Mouse (Mus musculus) kidney, postnatal 0 days (tissue): ENCODE results near the gene Rassf3. TPM values are rescaled to one million over a fixed set of nuclear protein-coding genes. Genes with fewer than 3 reads are reported as not detected.
A peak's percentile ranks its signal among the peaks of the same experiment; 100 is the strongest.

Experiments
- ATAC-seq: fragments of 200-750 bp; cut with Nextera tagmentation; replicated peaks from 2 replicates; pipeline ENCODE4 v1.8.0; 2017; ENCODE audit warnings: low read depth, moderate number of reproducible peaks, moderate TSS enrichment, moderate library complexity; ENCODE audit not compliant: low FRiP score
- DNase-seq: peaks from one replicate; pipeline ENCODE4 v3.0.0-alpha.2; 2016; ENCODE audit warnings: low spot score
- H3K27ac ChIP-seq: fragments of 300-500 bp; sonication (generic); 2 replicates; pipeline ENCODE4 v1.5.1; 2014; ENCODE audit warnings: mild to moderate bottlenecking
- H3K27me3 ChIP-seq: fragments of 300-500 bp; sonication (generic); 2 replicates; pipeline ENCODE4 v1.6.1; 2014; ENCODE audit warnings: low read length, mixed read lengths; ENCODE audit not compliant: insufficient read depth
- H3K36me3 ChIP-seq: fragments of 300-500 bp; sonication (generic); 2 replicates; pipeline ENCODE4 v1.6.1; 2014; ENCODE audit warnings: low read length, mixed read lengths; ENCODE audit not compliant: insufficient read depth
- H3K4me1 ChIP-seq: fragments of 300-500 bp; sonication (generic); replicated peaks from 2 replicates; pipeline ENCODE4 v1.6.1; 2014; ENCODE audit warnings: antibody characterized with exemption, low read length, mixed read lengths; ENCODE audit not compliant: insufficient read depth
- H3K4me2 ChIP-seq: fragments of 300-500 bp; sonication (generic); 2 replicates; pipeline ENCODE4 v1.6.1; 2014; ENCODE audit warnings: mild to moderate bottlenecking, low read length, moderate library complexity, mixed read lengths
- H3K4me3 ChIP-seq: fragments of 300-500 bp; sonication (generic); replicated peaks from 2 replicates; pipeline ENCODE4 v1.5.1; 2014; ENCODE audit warnings: low read depth, low read length
- H3K9ac ChIP-seq: fragments of 300-500 bp; sonication (generic); 2 replicates; pipeline ENCODE4 v1.6.1; 2014; ENCODE audit warnings: low read depth, low read length
- H3K9me3 ChIP-seq: fragments of 300-500 bp; sonication (generic); replicated peaks from 2 replicates; pipeline ENCODE4 v1.6.1; 2016; ENCODE audit warnings: low read length, inconsistent platforms, mixed read lengths
- CTCF ChIP-seq: IDR thresholded peaks from 2 replicates; pipeline ENCODE4 v1.5.1; 2016; ENCODE audit warnings: antibody characterized with exemption, low read depth, mild to moderate bottlenecking, moderate library complexity
- WGBS: fragments of 180-500 bp; shearing (Covaris S2); extraction: QIAGEN DNeasy Blood & Tissue Kit; methylation state at CpG from one replicate; pipeline ENCODE4 v1.1.7; 2014; 5-methylcytosine and 5-hydroxymethylcytosine counted together
- polyA plus RNA-seq: library from polyadenylated mRNA; unstranded; fragments of >200 nt; fragmentation: Nextera tagmentation; extraction: Ambion mirVana; gene quantifications from 2 replicates; pipeline ENCODE4 v1.2.1, GENCODE M21; 2015

Rassf3 gene
- polyA plus RNA-seq, 1 experiment from 2014 or later, result 11.9 TPM

DNA sequence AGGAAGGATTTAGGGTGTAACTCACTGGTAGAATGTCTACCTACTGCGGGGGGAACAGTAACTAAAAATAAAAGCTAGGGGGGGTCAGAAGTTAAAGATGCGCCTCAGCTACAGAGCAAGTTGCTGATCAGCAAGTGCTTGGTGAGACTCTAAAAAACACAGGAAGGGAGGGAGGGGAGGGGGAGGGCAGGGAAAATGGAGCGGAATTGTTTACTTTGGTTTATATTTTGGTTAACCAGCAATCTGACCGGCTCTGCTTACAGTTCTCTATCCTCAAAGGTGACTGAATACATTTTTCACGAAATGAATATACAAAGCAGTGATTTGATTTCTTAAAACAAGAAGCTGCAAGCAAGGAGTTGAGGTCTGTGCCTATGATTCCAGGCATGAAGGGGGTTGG, 7.2 kb downstream of the Rassf3 start:
- no peak for TF ChIP-seq CTCF
- Histone ChIP-seq H3K4me3 (no peak overlapping the region), H3K4me1 (peaks cover 30% of the 10 kb centered on the region), H3K27ac (no peak overlapping the region), H3K27me3 (no peaks in the 10 kb centered on the region), H3K36me3 (no peaks in the 10 kb centered on the region), H3K9me3 (no peaks in the 10 kb centered on the region), H3K9ac (no peak overlapping the region), H3K4me2 (peak overlapping the region; percentile 13; the same call in 1 of the 2 replicates)
- 30% methylated on average over 5 of the region's 5 CpGs for WGBS
- ATAC-seq (no peak), DNase-seq (no peak)

DNA sequence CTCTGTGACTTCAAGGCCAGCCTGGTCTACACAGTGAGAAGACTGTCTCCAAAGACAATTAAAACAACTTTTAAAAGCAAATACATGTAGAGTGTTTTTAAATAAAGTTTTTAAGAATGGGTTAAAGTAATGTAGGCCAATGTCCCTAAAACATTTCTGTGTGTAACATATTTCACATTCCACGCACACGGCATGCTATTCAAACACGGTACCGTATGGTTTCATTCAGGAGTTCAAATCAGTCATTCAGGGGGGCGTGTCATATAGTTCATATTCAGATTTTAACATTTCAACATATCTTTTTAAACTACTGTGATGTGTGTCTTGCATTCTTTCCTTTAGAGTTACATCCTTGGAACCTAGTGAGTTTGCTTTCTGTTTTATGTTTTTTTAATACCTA, 7.9 kb downstream of the Rassf3 start:
- Histone ChIP-seq H3K4me1 (peaks cover 22% of the 10 kb centered on the region), H3K36me3 (no peaks in the 10 kb centered on the region), H3K9ac (no peak overlapping the region), H3K4me2 (no peak overlapping the region), H3K27ac (no peak overlapping the region), H3K27me3 (no peaks in the 10 kb centered on the region), H3K4me3 (no peak overlapping the region), H3K9me3 (no peaks in the 10 kb centered on the region)
- ATAC-seq, result no peak
- no peak for DNase-seq
- 78% methylated on average over 5 of the region's 5 CpGs for WGBS
- TF ChIP-seq CTCF, result no peak

GRCm38 (mm10) chr10:121467792-121468191, 8.4 kb downstream of the Rassf3 start:
- Histone ChIP-seq H3K9ac (no peak overlapping the region), H3K36me3 (0 out of 2 replicates have a peak, but pooled peaks cover under 1% of the 10 kb centered on the region), H3K4me1 (peaks cover 19% of the 10 kb centered on the region), H3K27ac (no peak overlapping the region), H3K4me2 (no peak overlapping the region), H3K9me3 (no peaks in the 10 kb centered on the region), H3K27me3 (no peaks in the 10 kb centered on the region), H3K4me3 (no peak overlapping the region)
- no peak for ATAC-seq
- TF ChIP-seq CTCF, result no peak
- WGBS, result 65% methylated on average over 8 of the region's 8 CpGs
- no peak for DNase-seq

GRCm38 (mm10) chr10:121467016-121467415, 9.1 kb downstream of the Rassf3 start:
- no peak for TF ChIP-seq CTCF
- H3K27me3 ChIP-seq, result no peaks in the 10 kb centered on the region
- 0 out of 2 replicates have a peak, but pooled peaks cover 6% of the 10 kb centered on the region for H3K36me3 ChIP-seq
- H3K4me2 ChIP-seq, result no peak overlapping the region
- H3K27ac ChIP-seq, result no peak overlapping the region
- WGBS, result 82% methylated on average over 13 of the region's 13 CpGs
- ATAC-seq, result no peak
- no peaks in the 10 kb centered on the region for H3K9me3 ChIP-seq
- peaks cover 27% of the 10 kb centered on the region for H3K4me1 ChIP-seq
- H3K4me3 ChIP-seq, result no peak overlapping the region
- DNase-seq, result no peak
- H3K9ac ChIP-seq, result no peak overlapping the region

- Histone ChIP-seq H3K27me3 (no peaks in the 10 kb centered on the region), H3K9me3 (no peaks in the 10 kb centered on the region), H3K4me1 (peaks cover 31% of the 10 kb centered on the region), H3K36me3 (0 out of 2 replicates have a peak, but pooled peaks cover 6% of the 10 kb centered on the region), H3K4me3 (no peak overlapping the region), H3K4me2 (no peak overlapping the region), H3K27ac (peak overlapping the region; percentile 9; the same call in 1 of the 2 replicates), H3K9ac (no peak overlapping the region)
- TF ChIP-seq CTCF, result no peak
- DNase-seq, result no peak
- no peak for ATAC-seq
- 26% methylated on average over 5 of the region's 5 CpGs for WGBS
These were observed 11.1 kb downstream of the Rassf3 start for GRCm38 (mm10) chr10:121465033-121465432.

- Histone ChIP-seq H3K27ac (peak overlapping the region; percentile 74), H3K27me3 (no peaks in the 10 kb centered on the region), H3K9me3 (no peaks in the 10 kb centered on the region), H3K4me2 (peak overlapping the region; percentile 40), H3K4me3 (no peak overlapping the region), H3K36me3 (0 out of 2 replicates have a peak, but pooled peaks cover 6% of the 10 kb centered on the region), H3K9ac (peak overlapping the region; percentile 8; the same call in 1 of the 2 replicates), H3K4me1 (peaks cover 25% of the 10 kb centered on the region)
- DNase-seq (peak; percentile 32), ATAC-seq (no peak)
- no peak for TF ChIP-seq CTCF
- 66% methylated on average over 24 of the region's 24 CpGs for WGBS
These were observed 13.8 kb downstream of the Rassf3 start for GRCm38 (mm10) chr10:121462162-121462881.
